Mouse (Mus musculus): ENCODE data around the gene Zfp697.
"Not testable (repeated sequence)": the region's sequence is repeated elsewhere in the genome, so short reads cannot be mapped to it uniquely, and the experiment has no call there.

Gene Zfp697

DNA sequence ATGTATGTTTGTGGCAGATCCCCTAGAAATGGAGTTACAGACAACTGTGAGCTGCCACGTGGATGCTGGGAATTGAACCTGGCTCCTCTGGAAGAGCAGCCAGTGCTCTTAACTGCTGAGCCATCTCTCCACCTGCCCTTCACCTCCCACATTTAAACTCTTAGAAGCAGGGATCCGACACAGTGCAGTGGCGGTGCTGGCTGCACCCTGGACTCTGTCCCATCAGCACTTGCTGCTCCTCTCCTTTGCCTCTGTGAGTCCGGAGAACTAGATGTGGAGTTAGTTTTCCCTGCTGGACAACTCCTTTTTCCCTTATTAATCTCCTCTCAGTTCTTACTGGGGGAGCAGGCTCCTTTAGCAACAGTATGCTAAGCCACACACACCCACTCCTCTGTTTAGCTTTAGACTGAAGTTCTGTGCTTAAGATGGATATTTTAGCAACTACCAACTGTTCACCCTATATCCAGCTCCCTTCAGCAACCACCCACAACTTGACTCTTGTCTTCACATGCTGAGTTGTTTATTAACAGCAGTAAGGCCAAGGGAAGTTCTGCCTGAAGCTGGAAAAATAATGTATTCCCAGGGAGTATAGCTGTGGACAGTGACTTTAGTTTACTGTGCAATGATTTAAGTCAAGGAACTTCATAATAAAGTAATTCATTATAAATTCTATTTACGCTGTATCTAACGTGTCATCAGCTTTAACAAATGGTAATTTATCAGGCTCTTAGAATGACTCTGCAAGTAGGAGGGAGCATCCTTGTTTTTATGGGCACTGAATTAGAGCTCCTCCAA is 36.9 kb downstream of the Zfp697 start:
- no peak for DNase-seq (ENCODE audit: low read depth)

GRCm38 (mm10) chr3:98419786-98420070 is 37.5 kb downstream of the Zfp697 start:
- no peak for DNase-seq (ENCODE audit: low read depth)

DNA sequence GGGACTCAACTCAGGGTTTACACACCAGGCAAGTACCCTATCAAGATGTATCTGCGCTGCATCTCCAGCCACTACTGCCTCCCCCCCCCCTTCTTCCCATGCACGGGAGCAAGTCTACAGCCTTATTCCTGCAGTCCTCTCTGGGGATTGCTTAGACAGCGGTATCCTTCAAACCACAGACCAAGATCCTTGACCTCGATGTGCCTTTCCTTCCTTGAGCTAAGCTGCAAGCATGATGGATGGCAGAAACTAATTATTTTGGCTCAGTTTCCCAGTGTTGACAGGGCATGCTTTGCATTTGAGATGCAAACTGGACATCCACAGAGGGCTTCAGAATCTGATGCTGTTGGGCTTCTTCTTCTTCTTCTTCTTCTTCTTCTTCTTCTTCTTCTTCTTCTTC is 40.7 kb downstream of the Zfp697 start:
- no peak for DNase-seq (ENCODE audit: low read depth)

GRCm38 (mm10) chr3:98426749-98427148 is 44.5 kb downstream of the Zfp697 start:
- no peak for DNase-seq (ENCODE audit: low read depth)

DNA sequence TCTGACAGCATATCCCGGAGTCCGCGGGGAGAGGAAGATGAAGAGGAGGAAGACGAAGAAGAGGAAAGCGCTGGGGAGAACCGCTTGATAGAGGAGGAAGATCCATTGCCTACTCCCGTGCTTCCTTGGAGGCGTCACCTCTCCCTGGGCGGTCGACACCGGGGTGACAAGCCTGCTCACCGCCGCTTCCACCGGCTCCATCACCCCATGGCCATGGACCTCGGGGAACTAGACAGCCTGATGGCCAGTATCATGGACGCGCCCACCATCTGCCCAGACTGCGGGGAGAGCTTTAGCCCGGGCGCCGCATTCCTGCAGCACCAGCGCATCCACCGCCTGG is 45.0 kb downstream of the Zfp697 start:
- no peak for DNase-seq (ENCODE audit: low read depth)

DNA sequence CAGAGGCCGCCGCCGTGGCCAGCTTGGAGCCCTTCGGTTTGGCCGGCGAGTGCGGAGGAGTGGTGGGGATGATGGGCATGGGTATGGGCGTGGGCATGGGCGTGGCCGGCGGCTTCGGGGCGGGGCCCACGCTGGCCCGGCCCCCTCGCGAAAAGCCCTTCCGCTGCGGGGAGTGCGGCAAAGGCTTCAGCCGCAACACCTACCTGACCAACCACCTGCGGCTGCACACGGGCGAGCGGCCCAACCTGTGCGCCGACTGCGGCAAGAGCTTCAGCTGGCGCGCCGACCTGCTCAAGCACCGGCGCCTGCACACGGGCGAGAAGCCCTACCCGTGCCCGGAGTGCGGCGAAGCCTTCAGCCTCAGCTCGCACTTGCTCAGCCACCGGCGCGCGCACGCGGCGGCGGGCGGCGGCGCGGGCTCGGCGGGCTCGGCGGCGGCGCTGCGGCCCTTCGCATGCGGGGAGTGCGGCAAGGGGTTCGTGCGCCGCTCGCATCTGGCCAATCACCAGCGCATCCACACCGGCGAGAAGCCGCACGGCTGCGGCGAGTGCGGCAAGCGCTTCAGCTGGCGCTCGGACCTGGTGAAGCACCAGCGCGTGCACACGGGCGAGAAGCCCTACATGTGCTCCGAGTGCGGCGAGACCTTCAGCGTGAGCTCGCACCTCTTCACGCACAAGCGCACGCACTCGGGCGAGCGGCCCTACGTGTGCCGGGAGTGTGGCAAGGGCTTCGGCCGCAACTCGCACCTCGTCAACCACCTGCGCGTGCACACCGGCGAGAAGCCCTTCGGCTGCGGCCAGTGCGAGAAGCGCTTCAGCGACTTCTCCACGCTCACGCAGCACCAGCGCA is 45.6 kb downstream of the Zfp697 start:
- peak; percentile 7 for DNase-seq (ENCODE audit: low read depth)

DNA sequence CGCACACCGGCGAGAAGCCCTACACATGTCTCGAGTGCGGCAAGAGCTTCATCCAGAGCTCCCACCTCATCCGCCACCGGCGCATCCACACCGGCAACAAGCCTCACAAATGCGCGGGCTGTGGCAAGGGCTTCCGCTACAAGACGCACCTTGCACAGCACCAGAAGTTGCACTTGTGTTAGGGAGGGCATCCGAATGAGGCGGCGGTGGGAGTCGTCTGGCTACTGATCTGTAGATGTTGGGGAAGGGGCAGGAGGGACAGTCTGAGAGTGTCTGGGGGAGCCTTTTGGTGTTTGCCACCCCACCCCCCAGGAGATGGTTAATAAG is 46.2 kb downstream of the Zfp697 start:
- DNase-seq (ENCODE audit: low read depth) = no peak

DNA sequence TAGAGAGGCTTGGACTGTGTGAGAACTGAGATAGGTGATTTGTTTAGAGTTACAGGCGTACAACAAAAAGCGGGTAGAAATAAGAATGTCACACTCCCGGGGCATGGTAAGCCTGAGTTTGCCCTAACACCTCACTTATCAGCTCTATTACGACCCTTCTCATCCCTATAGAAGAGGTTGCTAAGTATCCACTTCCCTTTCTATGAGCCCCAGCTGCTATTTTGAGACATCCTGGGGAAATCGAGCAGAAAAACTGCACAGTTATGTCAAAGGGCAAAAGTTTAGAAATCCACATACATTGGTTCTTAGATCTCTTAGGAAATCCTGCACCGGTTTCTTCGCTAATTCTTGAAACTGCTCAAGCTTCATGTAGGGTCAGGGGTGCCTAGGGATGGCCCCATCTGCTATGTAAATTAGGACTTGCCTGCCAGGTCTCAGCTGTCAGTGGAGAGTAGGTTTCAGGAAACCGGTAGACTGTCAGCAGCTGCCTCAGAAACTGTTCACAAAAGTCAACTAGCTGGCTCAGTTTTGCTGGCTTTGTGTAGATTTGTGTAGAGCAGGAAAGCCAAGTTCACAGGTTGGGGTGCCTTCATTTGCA is 46.8 kb downstream of the Zfp697 start:
- DNase-seq (ENCODE audit: low read depth) = no peak

DNA sequence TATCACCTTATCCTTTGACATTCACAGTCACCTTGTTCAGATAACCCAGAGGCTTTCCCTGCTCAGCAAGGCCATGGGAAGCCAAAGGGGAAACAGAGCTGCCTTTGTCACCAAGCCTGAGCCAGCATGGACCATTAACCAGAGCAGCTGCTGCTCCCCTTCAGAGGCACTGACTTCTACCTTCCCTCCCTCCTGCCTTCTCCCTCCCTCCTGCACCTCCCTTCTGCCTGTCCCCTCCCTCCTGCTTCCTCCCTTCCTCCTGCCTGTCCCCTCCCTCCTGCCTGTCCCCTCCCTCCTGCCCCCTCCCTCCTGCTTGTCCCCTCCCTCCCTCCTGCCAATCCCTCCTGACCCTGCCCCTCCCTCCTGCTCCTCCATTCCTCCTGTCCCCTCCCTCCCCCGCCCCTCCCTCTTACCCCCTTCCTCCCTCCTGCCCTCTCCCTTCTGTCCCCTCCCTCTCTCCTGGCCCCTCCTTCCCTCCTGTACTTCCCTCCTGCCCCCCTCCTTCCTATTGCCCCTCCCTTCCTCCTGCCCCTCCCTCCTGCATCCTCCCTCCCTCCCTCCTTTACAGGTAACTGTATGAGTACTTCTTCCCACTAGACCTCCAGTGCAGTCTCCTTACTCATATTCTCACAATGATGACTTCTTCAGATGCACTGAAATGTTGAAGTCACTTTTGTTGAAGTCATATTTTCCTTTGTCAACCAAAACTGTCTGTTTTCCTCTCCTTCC is 52.0 kb downstream of the Zfp697 start:
- no peak for DNase-seq (ENCODE audit: low read depth)

DNA sequence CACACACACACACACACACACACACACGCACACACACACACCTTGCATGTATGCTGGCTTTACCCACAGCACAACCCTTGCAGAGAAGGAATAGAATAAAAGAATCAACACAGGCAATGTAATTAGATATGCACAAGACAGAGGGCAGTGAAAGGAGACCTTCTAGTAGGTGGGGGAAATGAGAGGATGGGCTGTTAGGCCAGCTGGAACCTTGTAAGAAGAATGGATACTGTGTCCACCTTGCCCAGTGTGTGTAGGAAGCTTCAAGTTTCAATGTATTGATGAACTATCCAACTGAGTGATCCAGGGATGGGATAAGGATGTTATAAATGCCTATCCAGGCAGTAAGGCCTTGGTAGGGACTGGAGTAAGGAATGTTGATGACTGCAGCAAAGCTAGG is 52.8 kb downstream of the Zfp697 start:
- no peak for DNase-seq (ENCODE audit: low read depth)

DNA sequence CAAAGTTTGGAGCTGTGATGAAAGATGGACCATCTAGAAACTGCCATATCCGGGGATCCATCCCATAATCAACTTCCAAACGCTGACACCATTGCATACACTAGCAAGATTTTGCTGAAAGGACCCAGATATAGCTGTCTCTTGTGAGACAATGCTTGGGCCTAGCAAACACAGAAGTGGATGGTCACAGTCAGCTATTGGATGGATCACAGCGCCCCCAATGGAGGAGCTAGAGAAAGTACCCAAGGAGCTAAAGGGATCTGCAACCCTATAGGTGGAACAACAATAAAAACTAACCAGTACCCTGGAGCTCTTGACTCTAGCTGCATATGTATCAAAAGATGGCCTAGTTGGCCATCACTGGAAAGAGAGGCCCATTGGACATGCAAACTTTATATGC is 60.0 kb downstream of the Zfp697 start:
- not testable (repeated sequence) for DNase-seq (ENCODE audit: low read depth)

DNA sequence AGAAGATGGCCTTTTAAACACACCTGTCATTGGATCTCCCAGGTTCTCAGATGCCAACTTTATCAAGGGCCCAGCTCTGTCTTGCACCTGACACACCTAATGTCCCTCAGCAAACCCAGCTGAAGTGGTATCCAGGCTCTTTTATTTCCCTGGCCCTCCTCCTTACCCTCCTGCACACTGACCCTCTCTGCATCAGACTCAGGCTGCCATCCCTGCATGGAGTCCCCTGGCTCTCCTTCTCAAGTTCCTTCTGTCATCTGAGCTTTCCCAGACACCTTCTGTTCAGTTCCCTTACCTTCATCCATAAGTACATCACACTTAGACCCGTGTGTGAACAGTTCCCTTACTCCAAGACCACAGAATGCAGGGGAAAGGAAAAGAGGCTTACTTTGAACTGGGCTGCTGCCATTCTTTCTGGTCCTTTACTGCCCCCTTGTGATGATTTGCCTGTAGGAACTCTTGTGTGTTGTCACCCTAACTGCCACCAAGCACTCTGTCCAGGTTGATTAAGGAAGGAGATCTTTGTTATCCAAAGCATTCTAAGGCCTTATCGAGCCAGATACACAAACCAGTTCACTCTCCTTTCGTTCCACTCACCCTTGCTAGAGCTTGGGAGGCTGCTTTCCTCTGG is 61.0 kb downstream of the Zfp697 start:
- not testable (repeated sequence) for DNase-seq (ENCODE audit: low read depth)

GRCm38 (mm10) chr3:98443924-98444323 is 61.7 kb downstream of the Zfp697 start:
- DNase-seq (ENCODE audit: low read depth) = not testable (repeated sequence)

DNA sequence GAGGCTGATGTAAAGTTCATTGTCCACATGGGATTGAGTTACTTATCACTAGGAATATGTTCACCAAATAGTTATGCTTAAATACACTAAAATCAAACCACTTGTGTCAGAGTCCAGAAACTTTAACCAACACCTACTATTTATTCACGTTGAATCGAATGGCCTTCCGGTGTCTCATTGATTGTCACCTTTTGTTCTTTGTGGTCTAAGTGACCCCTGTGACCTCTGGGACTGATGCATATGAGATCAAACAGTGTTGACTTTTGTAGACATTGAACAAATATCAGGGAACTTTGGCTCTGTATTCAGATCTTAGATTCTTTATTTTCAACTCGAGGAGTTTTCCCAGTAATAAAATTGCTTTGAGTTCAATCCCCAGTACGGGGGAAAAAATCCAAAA is 71.5 kb downstream of the Zfp697 start:
- not testable (repeated sequence) for DNase-seq (ENCODE audit: low read depth)

- DNase-seq (ENCODE audit: low read depth) = not testable (repeated sequence)
These were observed 74.8 kb downstream of the Zfp697 start, which contains the start of gene Gm4450 for GRCm38 (mm10) chr3:98457026-98457425. Gm4450 (minus strand) TSS chr3:98457126.

DNA sequence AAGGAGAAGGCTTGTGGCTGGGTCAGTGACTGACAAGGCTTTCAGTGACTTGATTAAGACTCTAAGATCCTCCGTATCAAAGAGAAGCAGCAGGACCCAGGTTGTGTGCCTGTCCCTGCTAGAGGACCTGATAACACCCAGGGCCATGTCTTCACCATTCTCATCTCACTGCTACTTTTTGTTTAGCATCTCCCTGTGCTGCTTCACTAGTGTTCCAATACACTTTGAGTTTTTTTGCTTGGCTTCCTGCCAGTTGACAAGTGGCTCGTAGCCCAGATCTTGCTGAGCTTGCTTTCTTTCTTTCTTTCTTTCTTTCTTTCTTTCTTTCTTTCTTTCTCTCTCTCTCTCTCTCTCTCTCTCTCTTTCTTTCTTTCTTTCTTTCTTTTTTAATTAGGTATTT is 87.1 kb downstream of the Zfp697 start:
- not testable (repeated sequence) for DNase-seq (ENCODE audit: low read depth)

GRCm38 (mm10) chr3:98471057-98471456 is 88.8 kb downstream of the Zfp697 start:
- not testable (repeated sequence) for DNase-seq (ENCODE audit: low read depth)

DNA sequence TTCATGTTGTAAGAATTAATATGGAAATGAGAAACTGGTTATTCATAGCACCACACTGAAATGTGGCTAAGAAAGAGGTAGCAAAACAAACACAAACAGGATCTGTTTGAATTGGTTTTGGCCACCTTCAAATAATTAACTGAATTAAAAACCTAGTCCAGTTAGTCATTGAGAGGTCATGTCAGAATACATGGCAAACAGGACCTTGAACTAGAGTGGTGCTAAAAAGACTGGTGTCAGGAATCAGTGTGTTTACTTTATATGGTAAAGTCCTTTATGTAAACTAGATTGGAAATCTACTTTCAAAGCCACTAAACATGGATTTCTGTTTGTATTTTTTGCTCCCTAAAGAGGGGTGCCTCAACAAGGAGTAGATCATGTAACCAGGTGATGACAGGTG is 89.2 kb downstream of the Zfp697 start:
- not testable (repeated sequence) for DNase-seq (ENCODE audit: low read depth)

DNA sequence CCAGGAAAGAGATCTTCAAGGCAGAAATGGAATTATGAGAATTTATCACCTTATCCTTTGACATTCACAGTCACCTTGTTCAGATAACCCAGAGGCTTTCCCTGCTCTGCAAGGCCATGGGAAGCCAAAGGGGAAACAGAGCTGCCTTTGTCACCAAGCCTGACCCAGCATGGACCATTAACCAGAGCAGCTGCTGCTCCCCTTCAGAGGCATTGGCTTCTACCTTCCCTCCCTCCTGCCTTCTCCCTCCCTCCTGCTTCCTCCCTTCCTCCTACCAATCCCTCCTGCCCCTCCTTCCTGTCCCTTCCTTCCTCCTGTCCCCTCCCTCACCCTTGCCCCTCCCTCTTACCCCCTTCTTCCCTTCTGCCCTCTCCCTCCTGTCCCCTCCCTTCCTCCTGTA is 111.9 kb downstream of the Zfp697 start:
- not testable (repeated sequence) for DNase-seq (ENCODE audit: low read depth)

- not testable (repeated sequence) for DNase-seq (ENCODE audit: low read depth)
These were observed 112.8 kb downstream of the Zfp697 start for GRCm38 (mm10) chr3:98495055-98495454.

GRCm38 (mm10) chr3:98496762-98497161 is 114.5 kb downstream of the Zfp697 start:
- not testable (repeated sequence) for DNase-seq (ENCODE audit: low read depth)

GRCm38 (mm10) chr3:98497401-98497800 is 115.1 kb downstream of the Zfp697 start:
- DNase-seq (ENCODE audit: low read depth) = not testable (repeated sequence)

All from c-Kit-positive CD71-positive TER-119-negative erythroid progenitor cells, embryonic 14.5 days (primary cell).